Mouse (Mus musculus) erythroblast, embryonic 14.5 days (primary cell): ENCODE results near the gene Rras.

Source experiments
- GATA1 ChIP-seq: IDR thresholded peaks from 2 replicates; pipeline ENCODE4 v1.6.1; 2012; ENCODE audit warnings: low read length, inconsistent platforms, mixed read lengths
- TAL1 ChIP-seq: IDR thresholded peaks from 3 replicates; pipeline ENCODE4 v1.6.1; 2012; ENCODE audit warnings: low read length, inconsistent platforms, mixed read lengths

- TF ChIP-seq GATA1 (no peak), TAL1 (no peak)
These were observed 33.6 kb upstream of the Rras start for GRCm38 (mm10) chr7:44983944-44984832.
